Mouse (Mus musculus): ENCODE measurements around the gene Gas2l2.

Gene Gas2l2

DNA sequence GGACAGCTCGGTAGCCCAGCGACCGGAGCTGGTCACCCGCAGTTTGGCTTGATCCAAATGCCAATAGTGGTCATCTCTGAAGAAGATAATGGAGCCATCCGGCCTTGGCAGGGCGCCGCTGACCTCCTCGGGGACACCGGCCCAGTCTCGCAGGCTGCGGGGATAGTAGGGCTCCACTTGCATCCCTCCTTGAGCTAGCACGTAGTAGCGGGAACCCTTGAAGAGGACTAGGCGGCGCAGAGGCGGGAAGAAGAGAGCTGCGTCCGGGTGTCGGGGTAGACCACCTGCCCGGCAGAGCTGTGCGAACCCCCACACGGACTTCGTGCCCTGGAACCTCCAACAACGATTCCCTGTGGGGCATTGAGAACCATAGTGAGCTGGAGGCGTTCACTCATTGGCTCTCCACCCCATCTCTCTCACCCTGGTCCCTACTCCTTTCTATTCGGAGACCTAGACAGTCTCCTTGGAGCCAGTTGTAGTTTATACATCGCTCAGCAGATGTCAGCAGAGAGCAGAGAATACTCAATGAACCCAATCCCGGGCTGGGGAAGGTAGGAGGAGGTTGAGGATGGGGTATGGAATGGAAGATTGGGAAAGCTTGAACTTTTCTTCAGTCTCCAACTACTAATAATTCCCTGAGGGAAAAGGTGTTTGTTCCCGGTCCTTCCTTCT lies 13.5 kb upstream of the Gas2l2 start:
- peak; percentile 72 for DNase-seq

- no peak for DNase-seq
Observed at GRCm38 (mm10) chr11:83441235-83441634, 12.0 kb upstream of the Gas2l2 start.

DNA sequence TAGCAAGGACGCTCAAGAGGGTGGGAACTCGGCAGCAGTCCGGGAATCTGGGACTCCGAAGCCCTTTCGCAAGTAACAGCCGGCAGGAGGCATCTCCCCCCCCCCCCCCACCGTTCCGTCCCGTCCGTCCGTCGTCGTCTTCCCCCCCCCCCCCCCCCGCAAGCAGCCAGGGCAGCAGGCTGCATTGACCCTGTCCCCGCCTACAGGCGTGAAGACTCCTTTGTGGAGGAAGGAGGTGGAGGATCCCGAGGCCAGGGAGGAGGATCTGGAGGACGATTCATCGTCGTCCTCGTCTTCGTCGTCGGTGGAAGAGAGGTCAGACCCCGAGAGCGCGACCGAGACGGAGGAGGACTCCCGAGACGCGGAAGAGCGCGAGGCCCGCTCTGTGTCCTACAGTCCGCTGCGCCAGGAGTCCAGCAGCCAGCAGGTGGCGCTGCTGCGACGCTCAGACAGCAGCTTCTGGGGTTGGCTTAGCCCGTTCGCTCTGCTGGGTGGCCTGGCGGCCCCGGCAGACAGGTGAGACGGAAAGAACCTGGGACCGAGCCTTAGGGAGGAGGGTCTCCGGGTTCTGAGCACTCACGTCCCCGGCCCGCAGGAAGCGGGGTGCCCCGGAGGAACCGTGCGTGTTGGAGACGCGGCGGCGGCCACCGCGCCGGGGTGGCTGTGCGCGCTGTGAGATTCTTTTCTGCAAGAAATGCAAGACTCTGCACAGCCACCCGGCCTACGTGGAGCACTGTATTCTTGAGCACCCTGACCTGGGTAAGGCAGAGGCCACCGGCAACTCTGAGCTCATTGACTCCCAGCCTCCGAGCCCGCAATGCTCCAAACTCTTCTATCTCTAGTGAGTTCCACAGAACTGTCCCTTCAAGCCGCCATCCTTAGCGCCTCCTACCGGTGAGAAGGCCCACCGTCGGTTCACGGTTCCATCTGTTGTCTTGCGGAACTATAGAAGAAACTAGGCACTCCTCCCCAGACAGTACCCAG lies 11.1 kb upstream of the Gas2l2 start:
- DNase-seq, result peak; percentile 83

DNA sequence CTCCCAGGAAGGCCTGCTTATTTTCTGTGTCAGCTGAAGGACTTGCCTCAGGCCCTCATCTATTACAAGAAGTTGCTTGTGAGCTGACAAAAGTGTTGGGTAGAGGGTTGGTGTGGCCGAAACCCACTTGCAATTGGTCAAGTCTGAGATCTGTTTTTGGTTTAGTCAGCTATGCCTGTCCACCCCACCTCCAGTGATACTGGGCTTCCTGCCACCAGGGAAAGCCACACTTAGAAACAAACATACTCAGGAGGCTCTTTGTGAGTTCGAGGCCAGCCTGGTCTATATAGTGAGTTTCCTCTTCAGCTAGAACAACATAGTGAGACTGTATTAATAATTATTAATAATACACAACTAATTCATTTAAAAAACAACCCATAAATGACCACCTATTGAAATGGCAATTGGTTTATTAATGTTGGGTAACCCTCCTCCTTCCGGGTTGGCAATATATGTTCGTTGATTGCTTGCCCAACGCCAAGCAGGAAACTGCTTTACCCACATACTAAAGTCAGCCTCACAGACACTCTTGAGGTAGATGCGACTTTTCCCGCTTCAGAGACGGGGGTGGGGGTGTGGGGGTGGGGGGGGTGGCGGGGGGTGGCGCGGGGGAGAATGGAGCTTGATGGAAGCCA lies 10.3 kb upstream of the Gas2l2 start:
- no peak for DNase-seq

- no peak for DNase-seq
Observed at GRCm38 (mm10) chr11:83437377-83437776, 8.1 kb upstream of the Gas2l2 start, which contains the start of gene 1700020L24Rik. Gene 1700020L24Rik, plus strand, starts transcription at chr11:83437677.

GRCm38 (mm10) chr11:83432533-83432932 lies 3.3 kb upstream of the Gas2l2 start:
- DNase-seq, result no peak

DNA sequence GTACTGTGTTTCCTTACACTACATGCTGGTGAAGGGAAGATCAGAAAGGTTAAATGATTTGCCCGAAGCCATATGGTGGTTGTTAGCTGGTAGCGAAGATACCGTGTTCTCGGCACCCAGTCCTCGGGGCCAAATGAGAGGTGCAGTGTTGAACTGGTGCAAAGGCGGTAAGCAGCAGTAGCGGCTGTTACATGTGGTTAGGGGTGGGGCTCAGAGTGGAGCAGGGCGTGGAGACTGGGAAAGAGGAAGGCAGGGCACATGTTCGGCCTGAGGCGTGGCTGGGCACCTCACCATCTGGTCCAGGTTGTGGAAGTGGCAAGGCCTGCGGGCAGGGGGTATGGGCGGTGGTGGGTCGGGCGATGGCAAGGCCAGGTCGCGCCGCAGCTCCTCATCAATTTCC lies 2.3 kb downstream of the Gas2l2 start:
- DNase-seq, result no peak

DNA sequence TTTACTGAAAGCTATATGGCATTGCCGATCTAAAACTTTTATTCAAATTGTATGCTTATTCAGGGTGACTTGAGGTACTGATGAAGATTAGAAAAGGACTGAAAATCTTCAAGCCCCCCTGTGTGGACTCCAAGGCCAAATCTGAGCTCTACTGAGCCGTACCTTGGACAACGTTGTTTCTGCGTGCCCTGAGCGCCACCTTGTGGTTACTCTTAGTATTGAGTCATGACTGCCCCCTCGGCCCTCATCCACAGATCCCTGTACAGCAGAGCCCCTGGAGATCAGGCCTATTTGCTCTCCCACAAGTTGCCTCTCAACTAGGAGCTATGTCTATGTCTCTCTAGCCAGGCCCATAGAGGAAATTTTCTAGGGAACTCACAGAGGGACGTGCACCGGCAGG lies 4.6 kb downstream of the Gas2l2 start:
- peak; percentile 70 for DNase-seq

DNA sequence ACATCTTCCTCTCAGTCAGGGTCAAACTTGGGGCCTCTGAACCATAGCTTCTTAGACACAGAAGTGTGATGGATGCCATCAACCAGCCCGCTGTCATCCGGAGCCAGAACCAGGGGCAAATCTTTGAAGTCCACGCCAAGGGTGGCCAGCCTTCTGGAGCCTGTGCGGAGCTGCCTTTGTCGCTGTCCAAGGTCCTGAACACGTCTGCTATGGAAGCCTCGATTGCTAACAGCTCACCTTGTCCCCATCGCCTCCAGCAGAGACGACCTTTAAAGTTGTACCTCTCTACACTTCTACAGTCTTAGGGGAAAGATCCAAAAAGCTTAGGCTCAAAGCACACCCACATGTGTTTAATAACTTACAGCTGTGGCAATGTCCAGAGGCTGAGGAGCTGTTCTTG lies 8.0 kb downstream of the Gas2l2 start:
- DNase-seq, result no peak

DNA sequence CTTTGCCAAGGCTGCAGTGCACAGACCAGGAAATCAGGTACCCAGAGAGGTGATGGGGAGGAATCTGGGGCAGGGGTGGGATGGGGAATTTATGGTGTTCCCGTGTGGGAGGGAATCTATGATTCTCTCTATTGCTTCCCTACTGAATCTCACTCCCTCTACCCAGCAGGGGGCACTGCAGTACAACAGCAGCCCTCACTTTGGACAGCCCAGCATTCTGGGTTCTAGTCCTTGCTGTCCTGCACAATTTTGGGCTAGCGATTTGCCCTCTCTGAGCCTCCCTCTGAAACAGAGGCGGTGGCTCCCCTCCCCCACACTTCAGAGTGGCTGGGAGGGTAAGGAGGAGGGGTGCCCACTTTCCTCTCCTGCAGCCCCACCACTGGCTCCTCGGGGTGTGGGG lies 8.9 kb downstream of the Gas2l2 start:
- DNase-seq, result no peak

GRCm38 (mm10) chr11:83418566-83418965 lies 10.7 kb downstream of the Gas2l2 start:
- peak; percentile 82 for DNase-seq

- peak; percentile 64 for DNase-seq
Observed at GRCm38 (mm10) chr11:83417708-83418107, 11.5 kb downstream of the Gas2l2 start.

DNA sequence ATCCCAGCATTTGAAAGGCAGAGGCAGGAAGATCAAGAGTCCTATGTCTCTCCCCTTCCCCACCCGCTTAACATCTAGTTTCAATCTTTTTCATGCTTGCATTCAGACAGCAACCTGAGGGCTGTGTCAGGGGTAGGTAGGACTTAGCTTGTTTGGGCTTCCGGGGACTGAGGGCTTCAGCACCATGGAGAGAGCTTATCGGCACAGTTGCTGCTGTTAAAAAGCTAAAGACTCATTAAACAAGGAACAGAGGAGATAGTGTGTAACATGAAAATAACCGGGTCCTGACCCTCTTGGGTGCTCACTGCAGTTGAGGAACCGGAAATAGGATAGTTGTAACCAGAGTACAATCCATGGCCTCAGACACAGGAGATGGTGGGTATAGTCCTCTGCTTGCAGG lies 12.2 kb downstream of the Gas2l2 start:
- DNase-seq, result no peak

DNA sequence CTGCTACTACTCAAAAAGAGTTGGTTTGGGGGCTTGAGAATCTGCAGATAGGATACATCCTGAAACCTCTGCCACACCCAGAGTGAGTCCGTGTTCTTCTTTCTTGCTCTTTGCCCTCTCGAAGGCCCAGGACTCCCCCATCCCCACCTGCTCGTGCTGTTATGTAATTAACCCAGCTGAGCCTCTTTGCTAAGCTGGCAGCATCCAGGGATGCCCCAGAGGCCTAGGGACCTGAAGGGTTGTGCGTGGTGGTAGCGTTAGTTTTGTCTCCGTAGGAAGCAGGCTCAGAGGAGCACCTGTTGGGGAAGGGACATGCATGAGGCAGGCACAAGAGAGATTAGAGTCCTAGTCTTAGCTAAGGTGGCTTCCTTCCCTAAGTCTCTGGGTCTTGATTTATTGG lies 18.7 kb downstream of the Gas2l2 start:
- DNase-seq, result no peak

GRCm38 (mm10) chr11:83409792-83410291 lies 19.4 kb downstream of the Gas2l2 start:
- no peak for DNase-seq

GRCm38 (mm10) chr11:83409087-83409754 lies 20.0 kb downstream of the Gas2l2 start, which contains the start of gene Rasl10b:
Gene Rasl10b, plus strand, starts transcription at chr11:83409137.
- DNase-seq, result no peak

GRCm38 (mm10) chr11:83408242-83408641 lies 21.0 kb downstream of the Gas2l2 start:
- no peak for DNase-seq

- DNase-seq, result no peak
Observed at GRCm38 (mm10) chr11:83406391-83406790, 22.9 kb downstream of the Gas2l2 start.

- DNase-seq, result no peak
Observed at GRCm38 (mm10) chr11:83403787-83404186, 25.5 kb downstream of the Gas2l2 start.

GRCm38 (mm10) chr11:83398724-83399123 lies 30.5 kb downstream of the Gas2l2 start:
- no peak for DNase-seq

GRCm38 (mm10) chr11:83397626-83398025 lies 31.6 kb downstream of the Gas2l2 start:
- DNase-seq, result no peak

GRCm38 (mm10) chr11:83394802-83395439 lies 34.3 kb downstream of the Gas2l2 start:
- DNase-seq, result no peak
